Mouse (Mus musculus) stomach, embryonic 14.5 days (tissue): Measurements from ENCODE around the gene Gm20671. TPM values are rescaled to one million over a fixed set of nuclear protein-coding genes. Genes with fewer than 3 reads are reported as not detected.

ENCODE experiments used
- ATAC-seq: fragments of 200-750 bp; cut with Nextera tagmentation; 2 replicates; pipeline ENCODE4 v1.8.0; 2017; ENCODE audit warnings: low read depth, moderate TSS enrichment; ENCODE audit not compliant: insufficient number of reproducible peaks, insufficient read depth, low FRiP score
- H3K27ac ChIP-seq: fragments of 300-500 bp; sonication (generic); 2 replicates; pipeline ENCODE4 v1.5.1; 2014; ENCODE audit warnings: mild to moderate bottlenecking, low read length, moderate library complexity, mixed read lengths
- H3K27me3 ChIP-seq: fragments of 300-500 bp; sonication (generic); 2 replicates; pipeline ENCODE4 v1.6.1; 2014; ENCODE audit warnings: low read length, control low read depth, mixed read lengths; ENCODE audit not compliant: control insufficient read depth, insufficient read depth
- H3K36me3 ChIP-seq: fragments of 300-500 bp; sonication (generic); 2 replicates; pipeline ENCODE4 v1.6.1; 2014; ENCODE audit warnings: mild to moderate bottlenecking, control low read depth, low read length, moderate library complexity, mixed read lengths; ENCODE audit not compliant: control insufficient read depth, insufficient read depth
- H3K4me1 ChIP-seq: fragments of 300-500 bp; sonication (generic); 2 replicates; pipeline ENCODE4 v1.6.1; 2014; ENCODE audit warnings: low read length, control low read depth, mixed read lengths; ENCODE audit not compliant: control insufficient read depth, insufficient read depth
- H3K4me2 ChIP-seq: fragments of 300-500 bp; sonication (generic); replicated peaks from 2 replicates; pipeline ENCODE4 v1.6.1; 2014; ENCODE audit warnings: low read depth, low read length, control low read depth
- H3K4me3 ChIP-seq: fragments of 300-500 bp; sonication (generic); 2 replicates; pipeline ENCODE4 v1.5.1; 2014; ENCODE audit warnings: low read depth, low read length, control low read depth
- H3K9ac ChIP-seq: fragments of 300-500 bp; sonication (generic); replicated peaks from 2 replicates; pipeline ENCODE4 v1.6.1; 2014; ENCODE audit warnings: low read depth, mild to moderate bottlenecking, control low read depth, low read length, moderate library complexity, mixed read lengths
- H3K9me3 ChIP-seq: fragments of 300-500 bp; sonication (generic); 2 replicates; pipeline ENCODE4 v1.6.1; 2016; ENCODE audit warnings: low read depth, low read length, control low read depth; ENCODE audit not compliant: control insufficient read depth
- WGBS: fragments of 180-500 bp; shearing (Covaris S2); extraction: QIAGEN DNeasy Blood & Tissue Kit; methylation state at CpG from one replicate; pipeline ENCODE4 v1.1.7; 2014; 5-methylcytosine and 5-hydroxymethylcytosine counted together
- polyA plus RNA-seq: library from polyadenylated mRNA; unstranded; fragments of >200 nt; fragmentation: Nextera tagmentation; extraction: Ambion mirVana; gene quantifications from 2 replicates; pipeline ENCODE4 v1.2.1, GENCODE M21; 2014

Gm20671 gene
- polyA plus RNA-seq, 1 experiment from 2014 or later: not detected

- H3K9ac ChIP-seq: no peak overlapping the region
- WGBS: 64% methylated on average over 2 of the region's 2 CpGs
- no peak overlapping the region for H3K27ac ChIP-seq
Observed at GRCm38 (mm10) chr5:32706226-32706780, 120.6 kb downstream of the Gm20671 start.

GRCm38 (mm10) chr5:32697208-32697867, 129.6 kb downstream of the Gm20671 start:
- Histone ChIP-seq H3K27ac (no peak overlapping the region), H3K4me2 (no peak overlapping the region), H3K9ac (no peak overlapping the region), H3K9me3 (no peaks in the 10 kb centered on the region), H3K36me3 (no peaks in the 10 kb centered on the region), H3K4me1 (no peaks in the 10 kb centered on the region), H3K4me3 (no peak overlapping the region), H3K27me3 (no peaks in the 10 kb centered on the region)
- WGBS: 64% methylated on average over 5 of the region's 5 CpGs
- no peak for ATAC-seq

More at GRCm38 (mm10) chr5:32706226-32706780, 120.6 kb downstream of the Gm20671 start:
- Histone ChIP-seq H3K36me3 (no peaks in the 10 kb centered on the region), H3K4me1 (no peaks in the 10 kb centered on the region), H3K9me3 (no peaks in the 10 kb centered on the region), H3K4me3 (no peak overlapping the region), H3K4me2 (no peak overlapping the region), H3K27me3 (no peaks in the 10 kb centered on the region)
- no peak for ATAC-seq

GRCm38 (mm10) chr5:32693411-32693810, 133.5 kb downstream of the Gm20671 start:
- H3K27me3 ChIP-seq: no peaks in the 10 kb centered on the region
- H3K9me3 ChIP-seq: no peaks in the 10 kb centered on the region
- WGBS: 58% methylated on average over 2 of the region's 2 CpGs
- H3K9ac ChIP-seq: no peak overlapping the region
- no peak for ATAC-seq
- no peak overlapping the region for H3K4me3 ChIP-seq
- no peaks in the 10 kb centered on the region for H3K4me1 ChIP-seq
- H3K36me3 ChIP-seq: no peaks in the 10 kb centered on the region
- H3K27ac ChIP-seq: no peak overlapping the region
- H3K4me2 ChIP-seq: no peak overlapping the region

Other genes starting within 250 kb of the Gm20671 start
- 33.3 and 36.8 TPM in 2 replicates for gene Yes1, start 215.9 kb downstream of the Gm20671 start, polyA plus RNA-seq
- gene Pisd, start 41.5 kb downstream of the Gm20671 start, polyA plus RNA-seq: 78.7 and 81.7 TPM in 2 replicates
- 21.3 and 23.1 TPM in 2 replicates for gene Prr14l, start 27.1 kb upstream of the Gm20671 start, polyA plus RNA-seq
- gene Depdc5, start 36.6 kb upstream of the Gm20671 start, polyA plus RNA-seq: 23.8 and 25.4 TPM in 2 replicates
- 388 and 396 TPM in 2 replicates for gene Ywhah, start 191.7 kb upstream of the Gm20671 start, polyA plus RNA-seq